Mouse (Mus musculus): ENCODE measurements around the gene Phf20. TPM values are rescaled to one million over a fixed set of nuclear protein-coding genes. Genes with fewer than 3 reads are reported as not detected.
"Not testable (repeated sequence)": the region's sequence is repeated elsewhere in the genome, so short reads cannot be mapped to it uniquely, and the experiment has no call there.

Phf20 gene
- 17.1 and 33.3 TPM in 2 replicates for total RNA-seq (2014; fragmentation: Nextera tagmentation)
- 32.1 and 53.4 TPM in 2 replicates for total RNA-seq (2017)

- ATAC-seq (replicated peaks; ENCODE audit: poor library complexity, severe bottlenecking) = peak; percentile 89
These were observed at the start of gene Phf20 for GRCm38 (mm10) chr2:156196302-156197128. Gene Phf20, plus strand, starts transcription at chr2:156196466.

- ATAC-seq (replicated peaks; ENCODE audit: poor library complexity, severe bottlenecking) = no peak
These were observed 48.9 kb upstream of the Phf20 start for GRCm38 (mm10) chr2:156147316-156147915.

- no peak for ATAC-seq (replicated peaks; ENCODE audit: poor library complexity, severe bottlenecking)
These were observed 44.7 kb upstream of the Phf20 start for GRCm38 (mm10) chr2:156151538-156151937.

- ATAC-seq (replicated peaks; ENCODE audit: poor library complexity, severe bottlenecking) = 0 out of 2 replicates have a peak, but pooled peaks have one; percentile 22
These were observed 30.8 kb upstream of the Phf20 start for GRCm38 (mm10) chr2:156165478-156165877.

GRCm38 (mm10) chr2:156166557-156166956 lies 29.7 kb upstream of the Phf20 start:
- no peak for ATAC-seq (replicated peaks; ENCODE audit: poor library complexity, severe bottlenecking)

DNA sequence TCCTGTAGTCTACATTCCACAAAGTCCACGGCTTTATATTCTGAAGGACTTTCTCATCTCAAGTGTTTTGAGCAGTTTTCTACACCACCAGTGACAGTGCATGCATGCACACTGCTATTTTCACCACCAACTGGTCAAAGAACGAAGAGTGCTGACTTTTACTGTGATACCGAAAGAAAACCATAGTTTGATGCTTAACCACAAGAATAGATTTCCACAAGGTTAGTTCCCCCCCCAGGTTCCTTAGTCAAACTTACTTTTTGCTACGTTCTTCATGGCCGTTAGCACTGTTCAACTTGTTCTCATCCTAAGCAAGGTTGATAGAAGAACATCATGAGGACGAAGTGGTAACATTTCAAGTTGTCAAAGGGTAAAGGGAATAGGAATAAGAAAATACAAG lies 19.2 kb upstream of the Phf20 start:
- ATAC-seq (replicated peaks; ENCODE audit: poor library complexity, severe bottlenecking) = no peak

- ATAC-seq (replicated peaks; ENCODE audit: poor library complexity, severe bottlenecking) = no peak
These were observed 18.6 kb upstream of the Phf20 start for GRCm38 (mm10) chr2:156177651-156178050.

DNA sequence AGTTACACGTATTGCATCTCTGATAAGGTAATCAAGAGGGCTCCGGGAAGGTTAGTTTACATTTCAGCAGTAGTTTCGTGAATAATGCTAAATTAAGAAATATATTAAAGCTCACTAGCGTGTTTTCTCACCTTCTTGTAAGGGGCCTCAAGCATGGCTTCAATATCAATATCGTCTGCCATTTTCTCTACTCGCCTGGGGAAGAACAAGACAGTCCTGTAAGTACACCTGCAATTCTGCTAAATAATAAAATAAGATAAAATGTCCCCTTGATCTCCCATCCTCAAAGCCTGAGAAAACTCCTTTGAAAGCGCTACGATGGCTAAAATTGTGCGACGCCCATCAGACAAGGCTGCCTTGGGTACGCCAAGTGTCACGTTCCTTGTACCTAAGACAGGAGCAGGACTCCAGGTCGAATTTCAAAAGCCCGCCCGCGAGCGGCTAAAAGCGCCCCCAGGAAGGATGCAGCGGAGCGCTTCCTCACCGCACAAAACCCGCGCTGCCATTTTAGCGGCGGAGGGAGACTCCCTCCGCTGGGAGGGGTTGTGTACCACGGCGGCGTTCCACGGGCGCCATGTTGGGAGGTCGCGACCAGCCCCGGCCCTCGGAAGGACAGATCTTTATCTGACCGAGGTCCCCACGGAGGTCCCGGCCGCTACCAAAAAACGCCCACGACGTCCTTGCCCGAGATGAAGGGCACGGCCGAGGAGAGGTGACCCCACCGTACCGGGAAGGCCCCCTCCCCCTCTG lies 17.0 kb upstream of the Phf20 start:
- ATAC-seq (replicated peaks; ENCODE audit: poor library complexity, severe bottlenecking) = peak; percentile 57

- ATAC-seq (replicated peaks; ENCODE audit: poor library complexity, severe bottlenecking) = no peak
These were observed 16.5 kb upstream of the Phf20 start for GRCm38 (mm10) chr2:156179796-156180093.

DNA sequence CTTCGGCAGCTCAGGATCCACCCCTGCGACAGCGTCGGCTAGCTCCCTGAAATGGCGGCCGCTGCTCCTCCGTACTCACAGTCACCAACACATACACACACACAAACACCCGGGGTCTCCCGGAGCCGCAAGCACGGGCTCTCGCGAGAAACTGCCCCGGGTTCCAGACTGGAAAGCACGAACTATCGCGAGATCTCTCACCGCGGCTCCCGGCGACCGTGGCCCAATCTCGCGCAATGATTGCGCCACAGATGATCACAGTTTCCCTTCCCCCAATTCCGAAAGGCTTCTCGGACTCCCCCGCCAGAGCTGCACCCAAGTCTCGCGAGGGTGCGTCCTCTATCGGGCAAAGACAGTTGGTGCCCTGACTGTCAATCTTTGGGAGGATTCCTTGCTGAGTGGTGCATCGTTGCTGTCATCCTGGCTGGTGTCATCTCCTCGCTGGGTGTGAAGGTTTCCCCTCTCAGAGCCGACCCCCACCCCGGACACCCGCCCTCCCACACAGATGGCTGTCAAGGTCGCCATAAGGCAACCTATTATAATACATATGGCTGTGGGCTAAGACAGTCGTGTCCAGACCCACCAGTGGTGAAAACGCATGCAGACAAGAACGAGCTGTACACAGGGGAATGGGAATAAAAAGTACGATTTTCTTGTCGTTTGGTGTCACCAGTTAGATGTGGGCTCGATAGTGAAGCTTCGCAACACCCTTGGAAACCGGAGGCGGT lies 16.0 kb upstream of the Phf20 start, which contains the start of gene Rbm39:
Gene Rbm39, minus strand, starts transcription at position 145 of the 728 bp plus-strand sequence.
- peak; percentile 86 for ATAC-seq (replicated peaks; ENCODE audit: poor library complexity, severe bottlenecking)

GRCm38 (mm10) chr2:156180824-156181590 lies 15.3 kb upstream of the Phf20 start:
- no peak for ATAC-seq (replicated peaks; ENCODE audit: poor library complexity, severe bottlenecking)

DNA sequence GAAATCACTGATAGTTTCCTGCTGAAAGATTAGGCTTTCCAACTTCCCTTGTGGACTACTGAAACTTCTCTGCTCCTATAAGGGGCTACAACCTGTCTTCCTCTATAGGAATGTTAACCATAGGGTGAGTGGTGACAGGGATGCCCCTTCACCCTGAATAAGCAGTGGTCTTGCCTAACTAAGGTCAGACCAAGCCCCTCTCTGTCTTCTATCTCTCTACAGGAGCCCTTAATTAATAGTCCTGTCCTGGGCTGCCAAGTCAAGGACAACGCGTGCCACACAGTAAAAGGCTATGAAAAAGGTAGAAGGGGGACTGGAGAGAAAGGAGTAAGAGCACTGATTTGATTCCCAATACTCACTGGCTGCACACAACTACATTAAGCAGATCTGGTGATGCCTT lies 14.7 kb upstream of the Phf20 start:
- ATAC-seq (replicated peaks; ENCODE audit: poor library complexity, severe bottlenecking) = no peak

GRCm38 (mm10) chr2:156189241-156189640 lies 7.0 kb upstream of the Phf20 start:
- ATAC-seq (replicated peaks; ENCODE audit: poor library complexity, severe bottlenecking) = not testable (repeated sequence)

DNA sequence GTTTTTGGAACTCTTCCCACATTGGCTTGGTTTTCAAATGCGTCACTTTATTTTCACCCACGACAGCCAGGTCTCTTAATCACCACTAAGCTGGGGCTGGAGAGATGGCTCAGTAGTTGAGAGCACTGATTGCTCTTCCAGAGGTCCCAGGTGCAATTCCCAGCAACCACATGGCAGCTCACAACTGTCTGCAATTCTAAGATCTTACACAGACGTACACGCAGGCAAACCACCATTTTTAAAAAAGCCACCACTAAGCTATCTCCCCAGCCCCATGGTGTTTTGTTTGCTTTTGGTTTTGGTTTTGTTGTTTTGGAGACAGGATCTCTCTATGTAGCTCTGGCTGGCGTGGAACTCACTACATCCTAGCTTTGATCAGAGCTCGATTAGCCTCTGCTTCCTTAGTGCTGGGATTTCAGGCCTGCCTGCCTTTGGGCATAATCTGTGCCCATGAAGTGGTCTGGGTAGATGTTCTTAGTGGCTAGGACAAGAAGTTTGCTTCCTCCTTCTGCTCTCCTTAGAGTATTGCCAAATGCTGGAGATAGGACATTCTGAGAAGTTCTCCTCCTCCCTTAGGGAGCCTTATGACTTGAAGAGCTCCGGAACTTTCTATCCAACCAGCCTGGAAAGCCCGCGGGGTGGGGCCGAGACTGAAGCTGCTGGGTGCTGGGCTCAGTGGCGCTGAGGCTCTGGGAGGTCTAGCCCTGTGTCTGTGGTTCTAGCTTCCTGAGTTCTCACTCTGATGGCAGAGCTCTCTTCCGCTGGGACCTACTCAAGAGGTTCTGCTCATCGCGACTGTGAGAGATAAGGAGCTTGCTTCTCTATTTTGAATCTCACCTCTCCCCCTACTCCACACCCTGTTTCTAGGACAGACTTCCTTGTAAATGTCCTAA lies 6.0 kb upstream of the Phf20 start:
- peak; percentile 90 for ATAC-seq (replicated peaks; ENCODE audit: poor library complexity, severe bottlenecking)

GRCm38 (mm10) chr2:156191540-156191939 lies 4.7 kb upstream of the Phf20 start:
- no peak for ATAC-seq (replicated peaks; ENCODE audit: poor library complexity, severe bottlenecking)

DNA sequence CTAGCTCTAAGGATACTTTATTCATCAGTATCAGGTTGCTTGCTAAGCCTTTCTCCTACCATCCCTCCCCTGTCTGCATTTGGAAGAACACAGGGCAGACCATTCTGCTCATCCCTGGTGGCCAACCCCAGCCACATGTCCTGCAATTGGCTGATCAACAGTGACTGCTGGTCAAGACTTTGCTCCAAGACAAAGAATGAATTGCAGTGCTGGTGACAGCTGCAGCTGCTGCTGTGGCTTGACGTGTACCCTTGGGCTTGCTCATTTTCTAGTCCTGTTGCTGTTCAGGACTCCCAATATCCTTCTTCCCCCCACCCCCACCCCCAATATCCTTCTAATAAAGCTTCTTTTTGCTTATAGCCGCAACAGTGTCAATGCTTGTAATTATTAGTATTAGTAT lies 4.2 kb upstream of the Phf20 start:
- ATAC-seq (replicated peaks; ENCODE audit: poor library complexity, severe bottlenecking) = no peak

GRCm38 (mm10) chr2:156193066-156193862 lies 3.0 kb upstream of the Phf20 start:
- no peak for ATAC-seq (replicated peaks; ENCODE audit: poor library complexity, severe bottlenecking)

DNA sequence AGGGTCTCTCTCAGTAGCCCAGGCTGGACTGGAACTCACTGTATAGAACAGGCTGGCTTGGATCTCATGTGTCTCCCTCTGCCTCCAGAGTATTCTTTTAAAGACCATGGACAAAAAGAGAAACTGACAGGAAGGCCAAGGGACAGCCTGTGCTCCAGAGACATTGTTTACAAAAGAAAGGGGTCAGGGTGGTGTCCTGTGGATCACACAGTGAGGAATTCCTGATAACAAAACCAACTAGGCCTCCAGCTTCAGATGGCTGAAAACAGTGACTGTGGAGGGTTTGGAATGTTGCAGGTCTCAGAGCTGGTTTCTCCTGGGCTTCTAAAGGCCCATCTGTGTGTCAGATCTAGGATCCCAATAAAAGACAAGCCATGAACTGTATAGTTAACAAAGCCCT lies 1.7 kb upstream of the Phf20 start:
- no peak for ATAC-seq (replicated peaks; ENCODE audit: poor library complexity, severe bottlenecking)
